Mouse (Mus musculus): ENCODE data around the gene Trh.

- TF ChIP-seq CTCF (IDR thresholded peaks at IDR 0.05; ENCODE audit: low read depth, low read length) (no peak), POLR2A (IDR thresholded peaks at IDR 0.05; ENCODE audit: extremely low read depth, insufficient read depth, low read length) (no peak)
Observed at GRCm38 (mm10) chr6:92273652-92274322, 29.3 kb upstream of the Trh start.
